20 mouse cellular contexts compared by ENCODE assay signal in the genomic region with DNA sequence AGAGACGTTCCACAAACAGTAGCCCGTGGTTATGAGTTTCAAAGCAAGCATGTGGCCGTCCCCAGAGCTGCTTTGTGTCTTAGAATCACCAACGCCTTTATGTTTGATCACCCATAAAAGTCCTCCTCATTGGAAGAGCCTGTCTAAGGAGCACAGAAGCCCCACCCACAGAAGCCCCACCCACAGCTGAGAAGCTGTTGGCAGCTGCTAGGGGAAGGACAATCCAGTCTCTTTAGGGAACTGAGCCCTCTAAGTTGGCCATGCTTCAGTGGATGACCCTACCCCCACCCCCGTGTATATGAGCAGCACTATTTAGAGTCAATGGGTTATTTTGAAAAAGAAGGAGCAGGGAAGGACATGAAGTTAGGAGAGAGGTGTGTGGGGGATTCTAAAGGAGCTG. TPM values are rescaled to one million over a fixed set of nuclear protein-coding genes. Genes with fewer than 3 reads are reported as not detected.
DNase-seq lines count a peak whose midpoint lies in the region.
"Had no signal": no experiment of that assay in that cellular context is flagged by ENCODE, and none has a peak within 500 bp of the region (broad histone marks: within the 10 kb centered on the region; RNA-seq: fewer than 3 reads in every experiment).

No protein-coding gene starts in this region.

- intact Hi-C loops in heart, postnatal 36 days (cut with DNase I), result no loop called here
- intact Hi-C loops in heart, postnatal 14 days (cut with DNase I), result no loop called here

- peak; percentile 43 for DNase-seq in heart, adult 11 months
- no peak for DNase-seq in heart, postnatal 36 days
- peak; percentile 9 for DNase-seq in retina, postnatal 1 day
- DNase-seq in retina, embryonic 14.5 days (ENCODE audit: low spot score), result no peak
- DNase-seq in lung, postnatal 10 days, result peak; percentile 4
- DNase-seq in adrenal gland, adult 2 months, result no peak
- no peak for DNase-seq in heart, postnatal 14 days
- DNase-seq: cerebellum, adult 9-11 months; gastrocnemius, postnatal 14 days had no signal

RNA-seq across cellular contexts. Expression of a gene that starts 11.0 kb away (rescaled TPM):
- not detected for total RNA-seq in heart, postnatal 36 days (2021)
- not detected for total RNA-seq in adrenal gland, adult 2 months (2021)
- not detected in 2 replicates for polyA plus RNA-seq in adrenal gland, adult 2 months (2012; rRNA removed)
- total RNA-seq in heart, postnatal 14 days (2021), result not detected
- total RNA-seq: gastrocnemius, postnatal 14 days; heart, postnatal 25 days; layer of hippocampus, adult 2 months; left cerebral cortex, adult 2 months had no signal
- polyA plus RNA-seq: embryonic facial prominence, embryonic 12.5 days; heart, embryonic 10.5 days; inflammation-experienced regulatory T-cells, adult 6 months; kidney, embryonic 16.5 days; limb, embryonic 12.5 days; midbrain, embryonic 12.5 days; thymus, postnatal 0 days had no signal

RNA-seq across cellular contexts. Expression of a gene that starts 17.1 kb away (rescaled TPM):
- total RNA-seq in heart, postnatal 36 days (2021), result not detected
- not detected for total RNA-seq in adrenal gland, adult 2 months (2021)
- not detected in 2 replicates for polyA plus RNA-seq in adrenal gland, adult 2 months (2012; rRNA removed)
- total RNA-seq in heart, postnatal 14 days (2021), result under 1 TPM in 1 of 2 experiments, not detected in 1; 0.15 TPM
- total RNA-seq: ES-E14; gastrocnemius, postnatal 14 days; heart, postnatal 25 days; layer of hippocampus, adult 2 months; left cerebral cortex, adult 2 months had no signal
- polyA plus RNA-seq: inflammation-experienced regulatory T-cells, adult 6 months; thymus, postnatal 0 days had no signal

RNA-seq across cellular contexts. Expression of a gene that starts 48.6 kb away (rescaled TPM):
- total RNA-seq in heart, postnatal 36 days (2021), result 10 to 100 TPM; 70.2 to 71.1 TPM
- total RNA-seq in adrenal gland, adult 2 months (2021), result 10 to 100 TPM; 67.8 to 77.6 TPM
- polyA plus RNA-seq in adrenal gland, adult 2 months (2012; rRNA removed), result 18.3 and 21.9 TPM in 2 replicates
- total RNA-seq in heart, postnatal 14 days (2021), result 10 to 100 TPM; 87.8 to 90.9 TPM

Comparison
In these comparisons a context has a peak if more than half of its experiments do, and no peak if none do; other contexts are left out.
1. DNase-seq: peak in heart, adult 11 months (single experiment), retina, postnatal 1 day (single experiment) and lung, postnatal 10 days (single experiment); none in heart, postnatal 36 days (0 of 2), retina, embryonic 14.5 days (single experiment), adrenal gland, adult 2 months (single experiment) and heart, postnatal 14 days (0 of 2).